Mouse (Mus musculus): ENCODE data around the gene Prkn.

DNA sequence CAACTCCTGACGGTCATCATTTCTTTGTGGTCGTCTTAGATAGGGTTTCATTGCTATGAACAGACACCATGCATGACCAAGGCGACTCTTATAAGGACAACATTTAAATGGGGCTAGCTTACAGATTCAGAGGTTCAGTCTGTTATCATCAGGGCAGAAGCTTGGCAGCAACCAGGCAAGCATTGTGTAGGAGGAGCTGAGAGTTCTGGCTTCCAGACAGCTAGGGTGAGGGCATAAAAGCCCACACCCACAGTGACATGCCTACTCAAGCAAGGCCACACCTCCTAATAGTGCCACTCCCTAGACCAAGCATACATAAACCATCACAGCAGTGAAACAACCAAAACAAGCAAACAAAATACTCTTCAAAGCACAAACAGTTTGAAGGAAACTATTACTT lies 579.3 kb downstream of the Prkn start:
- TF ChIP-seq CTCF (IDR thresholded peaks at IDR 0.05; ENCODE audit: extremely low read depth, insufficient read length, insufficient replicate concordance, low read depth, low read length) (no peak), POLR2A (IDR thresholded peaks at IDR 0.05; ENCODE audit: low read depth, low read length) (no peak)

Measured in small intestine, adult 2 months (tissue).